Mouse (Mus musculus) cerebellum, postnatal 36 days (tissue): ENCODE data around the gene Camk2d.

Source experiments
- DNase-seq, 2 experiments: peaks; one replicate each; pipeline ENCODE4 v3.0.0; 2021 to 2022; ENCODE audit warnings: mixed read lengths in 2 of 2

Gene Camk2d

DNA sequence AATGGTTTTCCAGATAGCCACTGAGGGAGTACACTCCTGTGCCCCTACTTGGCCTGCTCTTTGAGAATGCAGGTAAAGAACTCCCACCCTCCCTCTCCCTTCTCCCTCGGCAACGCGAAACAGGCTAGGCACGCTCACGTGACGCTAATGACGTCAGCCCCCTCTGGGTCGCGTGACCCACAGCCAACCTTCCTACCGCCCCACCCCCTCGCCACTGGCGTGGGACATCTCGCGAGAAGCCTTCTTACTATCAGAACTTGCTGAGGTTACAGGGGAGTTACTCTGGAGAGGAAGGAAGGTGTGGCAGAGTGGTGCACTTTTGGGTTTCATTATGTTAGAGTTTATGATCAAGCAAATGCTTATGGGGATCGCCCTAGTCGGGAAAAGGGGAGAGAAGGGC, at the start of gene Camk2d:
Gene Camk2d (plus strand): TSS at position 217 of the 400 bp plus-strand sequence.
- DNase-seq: peak; percentile 96 to 98

DNA sequence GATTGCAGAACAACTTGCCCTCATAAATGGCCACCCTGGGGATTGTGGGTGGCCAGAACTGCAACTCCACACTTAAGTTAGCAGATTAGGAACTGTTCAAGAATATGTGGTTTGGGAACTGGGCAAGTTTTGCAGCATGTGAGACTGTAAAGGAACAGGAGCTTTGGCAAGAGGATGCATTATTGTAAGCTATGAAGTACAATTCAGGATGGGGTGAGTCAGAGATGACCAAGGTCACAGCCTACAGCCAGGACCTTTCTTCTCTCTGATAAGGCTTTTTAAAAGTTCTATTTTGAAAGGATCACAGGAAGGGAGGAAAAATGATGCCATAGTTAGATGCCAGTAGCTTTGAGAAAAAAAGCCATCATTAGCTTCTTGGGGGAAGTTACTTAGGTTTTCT, 48.2 kb upstream of the Camk2d start:
- no peak for DNase-seq

- DNase-seq: no peak
Measured at GRCm38 (mm10) chr3:126563646-126564045, 32.5 kb upstream of the Camk2d start.

- DNase-seq: no peak
Measured at GRCm38 (mm10) chr3:126570628-126571027, 25.5 kb upstream of the Camk2d start.

GRCm38 (mm10) chr3:126572915-126573314, 23.2 kb upstream of the Camk2d start:
- DNase-seq: no peak

DNA sequence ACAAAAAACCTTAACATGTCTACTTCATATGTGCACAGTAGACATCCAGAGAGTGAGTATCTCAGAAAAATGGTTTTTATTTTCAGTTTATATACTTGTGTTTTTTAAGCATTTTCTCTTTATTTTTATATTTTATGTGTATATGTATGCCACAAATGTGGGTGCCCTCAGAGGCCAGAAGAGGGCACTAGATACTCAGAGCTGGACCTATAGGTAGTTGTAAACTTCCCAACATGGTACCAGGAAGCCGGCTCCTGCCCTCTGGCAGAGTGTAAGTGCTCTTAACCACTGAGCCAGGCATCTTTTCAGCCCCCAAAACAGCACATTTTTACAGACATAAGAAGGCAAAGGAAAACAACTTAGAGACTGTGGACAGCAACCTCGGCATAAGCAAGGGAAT, 20.2 kb upstream of the Camk2d start:
- DNase-seq: no peak

GRCm38 (mm10) chr3:126586134-126586533, 10.0 kb upstream of the Camk2d start:
- DNase-seq: no peak

GRCm38 (mm10) chr3:126587477-126587876, 8.6 kb upstream of the Camk2d start:
- DNase-seq: no peak

- DNase-seq: no peak
Measured at GRCm38 (mm10) chr3:126589556-126589955, 6.5 kb upstream of the Camk2d start.

GRCm38 (mm10) chr3:126595456-126595855, 646 bp upstream of the Camk2d start:
- no peak for DNase-seq

GRCm38 (mm10) chr3:126596491-126597160, 524 bp downstream of the Camk2d start:
- peak; percentile 73 to 80 for DNase-seq

DNA sequence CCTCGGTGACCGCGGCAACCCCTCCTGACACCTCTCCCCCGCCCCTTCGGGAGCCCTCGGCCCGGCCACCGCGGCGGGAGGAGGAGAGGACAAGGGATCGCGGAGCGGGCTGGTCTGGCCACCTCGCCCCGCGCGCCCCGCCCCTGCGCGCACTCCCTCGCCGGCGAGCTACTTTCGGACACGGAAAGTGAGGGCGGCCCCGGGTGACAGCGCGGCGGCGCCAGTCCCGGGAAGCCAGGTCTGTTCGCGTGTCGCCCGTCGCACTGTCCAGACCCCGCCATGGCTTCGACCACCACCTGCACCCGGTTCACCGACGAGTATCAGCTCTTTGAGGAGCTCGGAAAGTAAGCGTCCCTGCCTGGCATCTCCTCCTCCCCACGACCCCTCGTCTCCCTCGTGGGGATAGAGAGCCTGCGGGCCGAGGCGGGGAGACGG, 1.1 kb downstream of the Camk2d start:
- peak; percentile 80 to 85 for DNase-seq

DNA sequence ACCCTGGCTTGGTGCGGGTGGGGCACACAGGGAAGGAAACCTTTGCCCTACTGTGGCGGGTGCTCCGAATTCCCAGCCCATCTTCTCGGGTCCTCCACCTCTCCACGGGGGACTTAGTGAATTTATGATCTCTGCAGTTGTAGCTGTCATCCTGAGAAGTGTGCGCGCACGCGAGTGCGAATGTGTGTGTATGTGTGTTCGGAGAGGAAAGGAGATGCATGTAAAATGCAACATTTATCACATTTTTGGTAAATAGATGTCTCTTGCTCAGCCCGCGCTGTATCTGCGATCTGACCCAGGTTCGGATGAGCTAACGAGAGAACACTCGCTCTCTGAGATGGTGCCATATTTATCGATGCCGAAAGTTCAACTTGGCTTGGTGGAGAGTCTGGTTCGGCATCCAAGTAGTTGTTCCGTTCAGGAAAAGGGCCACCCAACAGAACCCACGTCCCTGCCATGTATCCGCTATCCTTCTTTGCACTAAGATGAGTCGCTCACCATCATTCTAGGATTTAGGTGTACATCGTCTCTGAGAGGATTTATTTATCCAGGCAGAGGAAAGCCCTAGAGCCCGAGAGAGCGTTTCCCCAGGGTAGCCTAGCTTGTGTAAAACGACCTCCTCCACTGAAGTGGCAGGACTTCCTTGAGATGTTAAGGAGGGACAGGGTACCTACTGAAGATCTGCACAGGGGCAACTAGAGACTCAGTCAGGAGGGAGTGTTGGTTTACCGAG, 1.7 kb downstream of the Camk2d start:
- DNase-seq: peak in 1 of 2 experiments; percentile 58

DNA sequence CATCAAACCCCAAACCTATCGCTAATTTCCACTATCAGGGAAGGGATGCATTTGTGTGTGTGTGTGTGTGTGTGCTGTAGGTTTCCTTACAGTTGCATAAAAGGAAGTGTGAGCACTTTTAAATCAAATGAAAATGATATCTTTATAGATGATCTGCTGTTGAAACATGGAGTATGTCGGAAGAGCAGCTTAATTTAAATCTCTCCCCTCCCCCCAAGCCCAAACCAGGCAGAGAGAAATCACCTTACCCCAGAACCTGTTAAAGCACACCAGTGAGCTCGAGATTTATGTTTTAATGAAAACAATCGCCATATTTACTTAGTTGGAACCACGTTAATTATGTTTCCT, 2.2 kb downstream of the Camk2d start:
- no peak for DNase-seq

- no peak for DNase-seq
Measured at GRCm38 (mm10) chr3:126598881-126599280, 2.8 kb downstream of the Camk2d start.

DNA sequence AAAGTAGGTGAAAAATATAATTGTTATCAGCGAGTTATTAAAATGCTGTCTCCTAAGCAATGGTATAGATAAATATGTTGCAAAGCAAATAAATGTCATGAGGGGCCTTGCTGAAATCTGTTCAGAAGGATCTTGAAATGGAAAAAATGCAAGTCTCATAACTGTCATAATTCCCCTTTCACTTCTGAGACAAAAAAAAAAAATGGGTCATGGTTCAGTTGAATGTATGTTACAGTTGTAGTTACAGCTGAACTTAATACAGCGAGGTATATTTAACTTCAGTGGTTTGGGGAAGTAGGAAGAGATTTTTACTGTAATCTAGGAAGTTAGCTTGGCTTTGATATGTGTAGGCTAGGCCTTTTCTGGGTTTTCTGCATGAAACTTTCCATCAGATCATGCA, 3.2 kb downstream of the Camk2d start:
- DNase-seq: no peak

DNA sequence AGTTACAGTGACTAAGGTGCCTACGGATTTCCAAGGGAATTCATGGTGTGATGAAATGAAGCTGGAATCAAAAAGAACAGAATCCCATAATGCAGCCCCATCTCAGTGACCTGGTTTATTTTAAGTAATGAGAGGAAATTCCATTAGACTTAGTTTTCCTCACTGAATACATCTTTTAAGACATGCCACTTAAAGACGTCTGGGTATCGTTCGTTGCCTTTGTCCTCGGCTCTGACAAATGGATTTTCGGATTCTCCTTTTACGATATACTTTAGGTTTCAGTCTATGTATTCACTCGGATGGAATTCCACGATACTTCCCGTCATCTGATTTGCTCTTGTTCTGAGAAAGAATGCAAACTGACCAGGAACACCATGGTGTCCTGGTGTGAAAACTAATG, 3.8 kb downstream of the Camk2d start:
- no peak for DNase-seq

GRCm38 (mm10) chr3:126602772-126603171, 6.7 kb downstream of the Camk2d start:
- no peak for DNase-seq

DNA sequence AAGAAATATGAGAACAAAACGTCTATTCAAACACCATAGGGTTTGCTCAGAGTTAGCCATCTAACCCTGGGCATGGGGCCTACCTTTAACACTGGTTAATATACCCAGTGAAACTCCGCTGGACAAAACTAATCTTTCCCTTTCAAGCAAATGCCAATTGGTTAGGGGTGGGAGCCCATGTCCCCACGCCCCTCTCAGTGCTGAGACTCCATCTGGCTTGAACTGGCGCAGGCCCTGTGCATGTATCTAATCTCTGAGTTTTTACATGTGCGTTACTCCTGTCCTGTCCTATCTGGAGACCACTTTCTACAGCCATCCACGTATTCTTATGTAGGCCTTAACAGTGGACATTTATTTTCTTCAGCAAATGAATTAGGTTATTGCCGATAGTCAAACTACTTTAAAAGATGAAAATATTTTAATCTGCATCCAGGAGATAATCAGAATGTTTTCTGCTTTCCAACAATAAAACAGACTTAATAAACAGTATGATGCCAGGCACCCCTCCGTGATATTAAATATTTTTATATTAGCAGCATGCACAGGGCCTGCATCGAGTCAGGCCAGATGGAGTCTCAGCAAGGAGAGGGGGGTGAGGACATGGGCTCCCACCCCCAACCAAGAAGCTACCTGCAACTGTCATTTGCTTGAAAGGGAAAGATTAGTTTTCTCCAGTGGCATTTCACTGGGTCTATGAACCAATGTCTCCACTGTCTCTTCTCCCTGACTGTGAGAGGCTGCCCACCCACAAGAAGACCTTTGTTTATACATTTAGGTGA, 8.7 kb downstream of the Camk2d start:
- peak; percentile 43 to 51 for DNase-seq

GRCm38 (mm10) chr3:126609310-126609709, 13.2 kb downstream of the Camk2d start:
- DNase-seq: no peak

GRCm38 (mm10) chr3:126609795-126610451, 13.8 kb downstream of the Camk2d start:
- no peak for DNase-seq

- DNase-seq: no peak
Measured at GRCm38 (mm10) chr3:126611624-126612023, 15.5 kb downstream of the Camk2d start.
